Mouse (Mus musculus) megakaryocyte progenitor cell, adult 5-6 weeks (primary cell): ENCODE data around the gene Pym1. TPM values are rescaled to one million over a fixed set of nuclear protein-coding genes. Genes with fewer than 3 reads are reported as not detected.

ENCODE experiments used
- ATAC-seq: replicated peaks from 2 replicates; pipeline ENCODE4 v1.8.0; 2016; ENCODE audit warnings: mild to moderate bottlenecking, moderate TSS enrichment, inconsistent platforms; ENCODE audit not compliant: poor library complexity
- total RNA-seq, 2 experiments: library from RNA; stranded (forward) in 1 of 2; stranded (reverse) in 1 of 2; fragments of 157-497, 149-512 nt in 1 of 2; fragments of 200-1000 nt in 1 of 2; gene quantifications; 2 replicates each; pipeline versions ENCODE4 v1.2.3 to v1.2.4; 2015 to 2017

The Pym1 gene
- total RNA-seq, 2 experiments from 2014 or later = 36.6 to 38.9 TPM

- ATAC-seq = no peak
These were observed 2.7 kb upstream of the Pym1 start, which contains the start of gene Dgka for GRCm38 (mm10) chr10:128744680-128745601. Gene Dgka (minus strand): TSS chr10:128744855.

- no peak for ATAC-seq
These were observed 1.6 kb upstream of the Pym1 start for GRCm38 (mm10) chr10:128745946-128746613.

DNA sequence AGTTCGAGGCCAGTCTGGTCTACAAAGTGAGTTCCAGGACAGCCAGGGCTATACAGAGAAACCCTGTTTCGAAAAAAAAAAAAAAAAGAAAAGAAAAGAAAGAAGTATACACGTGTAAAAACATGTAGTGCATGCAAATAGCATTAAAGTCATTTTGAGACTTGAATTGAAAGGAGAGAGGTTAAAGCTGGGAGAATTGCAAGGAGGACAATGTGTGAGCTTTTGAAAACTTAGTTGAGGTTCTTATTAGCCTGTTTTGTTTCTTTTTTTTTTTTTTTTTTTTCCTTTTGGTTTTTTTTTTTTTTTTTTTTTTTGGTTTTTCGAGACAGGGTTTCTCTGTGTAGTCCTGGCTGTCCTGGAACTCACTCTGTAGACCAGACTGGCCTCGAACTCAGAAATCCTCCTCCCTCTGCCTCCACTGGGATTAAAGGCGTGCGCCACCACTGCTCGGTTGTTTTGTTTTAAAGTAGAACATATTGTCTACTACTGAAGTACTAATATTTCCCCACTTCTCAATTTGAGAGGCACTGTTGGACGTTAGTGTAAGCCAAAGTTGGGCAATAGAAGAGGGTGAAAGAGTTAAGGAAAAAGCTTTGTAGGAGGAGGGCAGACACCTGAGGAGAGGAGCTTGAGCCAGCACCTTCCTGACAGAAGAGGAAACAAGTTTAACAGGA lies 580 bp upstream of the Pym1 start:
- ATAC-seq = no peak

DNA sequence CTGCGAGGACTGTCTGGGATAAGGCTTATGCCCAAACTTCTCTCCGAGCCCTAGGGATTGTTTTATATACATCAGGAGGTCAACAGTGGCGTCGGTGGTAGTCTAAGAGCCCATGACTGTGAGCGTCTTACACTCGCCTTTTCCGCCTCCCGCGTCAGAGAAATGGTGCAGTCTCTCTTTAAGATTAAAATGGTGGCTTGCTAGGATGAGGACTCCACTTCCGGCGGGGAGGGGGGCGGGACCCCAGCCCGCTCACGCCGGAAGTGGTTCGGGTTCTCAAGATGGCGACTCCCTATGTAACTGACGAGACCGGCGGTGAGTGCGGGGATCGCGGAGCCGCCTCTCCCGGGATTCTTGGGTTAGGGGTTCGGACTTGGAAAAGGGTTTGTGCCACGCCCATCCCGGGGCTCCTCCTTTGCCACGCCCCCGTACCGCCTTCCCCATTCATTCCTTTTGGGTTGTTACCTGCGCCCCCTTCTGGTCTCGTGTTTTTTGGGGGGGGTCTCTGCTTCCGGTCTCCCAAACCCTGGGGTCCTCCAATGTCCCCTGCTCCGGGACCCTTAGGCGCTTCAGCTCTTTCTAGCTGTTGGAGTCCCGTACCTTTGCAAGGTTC lies 669 bp downstream of the Pym1 start:
- peak; percentile 71 for ATAC-seq

- peak; percentile 61; the same call in 1 of the 2 replicates for ATAC-seq
These were observed 25.2 kb downstream of the Pym1 start for GRCm38 (mm10) chr10:128772895-128773294.

GRCm38 (mm10) chr10:128773685-128774084 lies 26.0 kb downstream of the Pym1 start:
- ATAC-seq = peak; percentile 84

DNA sequence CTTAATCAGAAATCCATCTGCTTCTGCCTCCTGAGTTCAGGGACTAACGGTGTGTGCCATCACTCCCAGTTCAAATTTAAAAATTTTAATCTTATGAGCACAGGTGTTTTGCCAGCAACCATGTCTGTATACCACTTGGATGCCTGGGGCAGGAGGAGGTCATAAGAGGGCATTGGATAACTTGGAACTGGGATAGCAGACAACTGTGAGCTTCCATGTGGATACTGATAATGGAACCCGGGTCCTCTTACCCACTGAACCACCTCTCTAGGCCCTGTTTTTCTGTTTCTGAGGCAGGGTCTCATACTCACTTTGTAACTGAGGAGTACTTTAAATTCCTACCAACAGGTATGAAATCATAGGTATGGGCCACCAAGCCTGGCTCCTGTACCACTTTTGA lies 30.8 kb downstream of the Pym1 start:
- no peak for ATAC-seq

DNA sequence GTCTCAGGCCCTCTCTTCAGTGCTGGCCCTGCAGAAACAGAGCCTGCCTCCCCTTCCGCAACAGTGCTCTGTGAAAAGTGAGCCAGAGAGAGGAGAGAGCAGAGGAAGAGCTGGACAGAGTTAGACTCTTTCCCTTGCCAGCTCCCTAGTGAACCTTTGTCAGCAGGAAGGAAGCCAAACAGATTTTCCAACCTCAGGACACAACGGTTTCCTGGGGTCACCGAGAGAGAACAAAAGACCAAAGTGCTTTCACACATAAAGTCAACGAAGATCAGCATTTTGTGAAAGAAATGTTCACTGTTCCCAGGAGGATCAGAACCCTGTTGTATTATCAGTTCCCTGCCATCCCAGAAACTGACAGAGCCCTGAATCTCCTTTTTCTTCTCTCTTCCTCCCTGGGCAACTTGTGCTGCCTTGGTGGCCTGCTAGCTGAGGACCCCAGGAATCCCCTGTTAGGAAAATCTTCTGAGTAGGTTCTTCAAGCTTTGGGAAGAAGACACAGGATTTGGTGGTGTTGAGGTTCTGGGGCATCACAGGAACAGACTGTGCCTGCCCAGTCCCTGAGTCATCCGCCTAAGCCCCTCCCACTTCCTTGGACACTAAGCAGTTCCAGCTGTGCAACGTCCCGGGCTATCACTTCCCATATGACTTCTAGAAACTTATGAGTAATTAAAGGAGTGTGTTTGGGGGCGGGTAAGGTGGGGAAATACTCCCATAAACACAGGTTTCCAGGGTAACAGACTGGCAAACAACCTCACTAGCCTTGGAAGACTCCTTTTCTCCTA lies 31.5 kb downstream of the Pym1 start:
- ATAC-seq = peak; percentile 93

DNA sequence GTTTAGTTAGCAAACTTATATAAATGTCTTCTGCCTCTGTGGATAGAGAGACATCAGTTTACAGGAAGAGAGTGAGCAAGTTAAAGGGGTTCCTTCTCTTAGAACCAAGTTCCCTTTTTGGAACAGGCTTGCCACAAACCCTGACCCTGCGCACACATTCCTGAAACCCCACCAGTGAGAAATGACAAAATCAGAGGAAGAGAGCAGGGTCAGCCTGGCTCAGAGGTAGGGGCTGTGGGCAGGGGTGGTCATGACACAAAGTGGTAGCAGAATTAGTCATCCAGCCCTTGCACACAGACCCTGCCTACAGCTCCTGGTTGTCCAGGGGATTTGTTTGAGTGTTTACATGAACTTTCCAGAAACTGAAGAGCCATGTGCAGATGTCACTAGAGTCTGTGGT lies 32.5 kb downstream of the Pym1 start:
- peak; percentile 77 for ATAC-seq

GRCm38 (mm10) chr10:128790398-128791124 lies 42.9 kb downstream of the Pym1 start, which contains the start of gene Mmp19:
Gene Mmp19 (plus strand): TSS chr10:128790910.
- peak; percentile 69 for ATAC-seq

DNA sequence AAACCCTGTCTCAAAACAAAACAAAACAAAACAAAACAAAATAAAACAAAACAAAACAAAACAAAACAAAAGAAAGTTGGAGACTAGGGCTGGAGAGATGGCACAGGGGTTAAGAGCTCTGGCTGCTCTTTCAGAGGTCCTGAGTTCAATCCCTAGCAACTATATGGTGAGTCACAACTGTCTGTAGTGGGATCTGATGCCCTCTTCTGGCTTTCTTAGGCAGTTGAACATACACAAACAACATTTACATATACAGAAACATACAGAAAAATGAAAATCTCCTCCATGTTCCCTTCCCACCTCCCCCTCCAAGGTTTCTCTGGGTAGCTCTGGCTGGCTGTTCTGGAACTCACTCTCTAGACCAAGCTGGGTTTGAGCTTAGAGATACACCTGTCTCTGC lies 44.4 kb downstream of the Pym1 start:
- ATAC-seq = peak; percentile 30; the same call in 1 of the 2 replicates

GRCm38 (mm10) chr10:128793258-128793657 lies 45.6 kb downstream of the Pym1 start:
- ATAC-seq = no peak

- peak; percentile 30; the same call in 1 of the 2 replicates for ATAC-seq
These were observed 46.7 kb downstream of the Pym1 start for GRCm38 (mm10) chr10:128794391-128794790.

- ATAC-seq = no peak
These were observed 47.9 kb downstream of the Pym1 start for GRCm38 (mm10) chr10:128795581-128795980.

GRCm38 (mm10) chr10:128798676-128799075 lies 51.0 kb downstream of the Pym1 start:
- no peak for ATAC-seq

DNA sequence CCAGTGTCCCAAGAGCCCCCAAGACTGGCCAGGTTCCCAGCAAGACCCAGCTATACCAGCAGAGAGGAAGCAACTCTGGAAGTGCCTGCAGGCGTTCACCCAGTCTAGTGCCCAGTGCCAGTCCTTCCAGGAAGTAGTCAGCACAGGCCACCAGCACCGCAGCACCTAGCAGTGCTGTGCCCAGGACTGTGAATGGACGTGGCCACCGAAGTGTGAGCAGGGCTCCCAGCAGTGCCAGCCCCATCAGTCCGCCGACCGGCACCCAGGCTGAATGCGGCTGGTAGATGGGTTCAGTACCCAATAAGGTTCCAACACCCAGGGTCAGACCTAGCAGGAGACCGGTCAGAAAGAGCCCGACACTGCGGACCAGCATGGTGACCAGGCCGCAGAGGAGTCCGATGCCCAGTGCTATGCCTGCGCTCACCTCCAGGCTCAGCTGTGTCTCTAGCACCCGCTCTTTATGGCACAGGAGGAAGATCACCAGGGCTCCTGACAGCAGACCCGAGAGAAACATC lies 54.3 kb downstream of the Pym1 start:
- no peak for ATAC-seq

GRCm38 (mm10) chr10:128802956-128803355 lies 55.3 kb downstream of the Pym1 start:
- ATAC-seq = no peak

- ATAC-seq = no peak
These were observed 55.7 kb downstream of the Pym1 start for GRCm38 (mm10) chr10:128803361-128803760.

DNA sequence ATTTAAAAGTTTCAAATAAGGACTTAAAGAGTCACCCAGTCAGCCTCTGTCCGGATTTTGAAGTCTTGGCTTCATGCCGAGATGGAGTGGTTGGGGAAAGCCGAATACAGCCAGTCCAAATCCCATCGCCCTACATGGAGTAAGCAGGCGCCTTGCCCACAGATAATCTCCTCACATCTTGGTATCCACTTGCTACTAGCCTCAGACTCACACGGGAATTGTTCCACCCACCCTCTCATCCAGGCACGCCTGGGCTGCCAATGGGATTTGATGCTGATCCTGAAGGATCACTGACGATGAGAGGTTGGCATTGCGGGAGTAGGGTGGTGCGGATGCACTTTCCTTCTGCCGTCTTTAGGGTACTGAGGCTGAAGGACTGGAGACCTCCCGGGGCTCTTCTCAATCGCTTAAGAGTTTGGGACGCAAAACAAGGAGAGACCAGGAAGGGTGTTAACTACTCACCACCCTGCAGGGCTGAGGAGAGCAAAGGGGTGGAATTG lies 56.1 kb downstream of the Pym1 start, which contains the start of gene Dnajc14:
Gene Dnajc14, plus strand, starts transcription at position 292 of the 500 bp plus-strand sequence.
- 0 out of 2 replicates have a peak, but pooled peaks have one; percentile 0 for ATAC-seq
